Mouse (Mus musculus) ES-E14 (cell line): ENCODE results near the gene Alg14. TPM values are rescaled to one million over a fixed set of nuclear protein-coding genes. Genes with fewer than 3 reads are reported as not detected.

ENCODE experiments used
- DNase-seq: peaks from one replicate; pipeline ENCODE4 v3.0.0-alpha.2; 2013; ENCODE audit warnings: low read depth, low spot score
- H3K27ac ChIP-seq: 2 replicates; pipeline ENCODE4 v1.5.1; 2012; ENCODE audit warnings: low read depth, mild to moderate bottlenecking, low read length, moderate library complexity, mixed read lengths; ENCODE audit not compliant: poor library complexity, insufficient read depth, severe bottlenecking
- H3K36me3 ChIP-seq: 2 replicates; pipeline ENCODE4 v1.6.1; 2012; ENCODE audit warnings: mild to moderate bottlenecking, low read length, moderate library complexity, mixed read lengths; ENCODE audit not compliant: control insufficient read depth, poor library complexity, insufficient read depth, severe bottlenecking
- H3K4me1 ChIP-seq, 2 experiments: fragments of 150-350 bp in 1 of 2; sonication (generic) in 1 of 2; 2 replicates each; pipeline ENCODE4 v1.6.1; 2012; ENCODE audit warnings: low read length in 2 of 2, mild to moderate bottlenecking in 1 of 2, mixed read lengths in 1 of 2; ENCODE audit not compliant: control insufficient read depth in 2 of 2, insufficient read depth in 2 of 2, poor library complexity in 1 of 2
- H3K4me3 ChIP-seq, 2 experiments: fragments of 150-350 bp in 1 of 2; sonication (generic) in 1 of 2; 2 replicates each; pipeline ENCODE4 v1.5.1; 2012; ENCODE audit warnings: low read length in 2 of 2, low read depth in 1 of 2, mild to moderate bottlenecking in 1 of 2, mixed read lengths in 1 of 2; ENCODE audit not compliant: insufficient read depth in 1 of 2, poor library complexity in 1 of 2, severe bottlenecking in 1 of 2
- H3K9ac ChIP-seq: 2 replicates; pipeline ENCODE4 v1.6.1; 2012; ENCODE audit warnings: low read depth, mild to moderate bottlenecking, low read length, mixed read lengths; ENCODE audit not compliant: poor library complexity, insufficient read depth, severe bottlenecking
- H3K9me3 ChIP-seq: fragments of 150-350 bp; sonication (generic); 2 replicates; pipeline ENCODE4 v1.6.1; 2012; ENCODE audit warnings: low read depth, mild to moderate bottlenecking, low read length; ENCODE audit not compliant: control insufficient read depth, insufficient read depth
- CHD2 ChIP-seq: IDR thresholded peaks from 2 replicates; pipeline ENCODE4 v1.6.1; 2014; ENCODE audit warnings: mild to moderate bottlenecking, low read depth, low read length, inconsistent platforms
- HCFC1 ChIP-seq: IDR thresholded peaks from 2 replicates; pipeline ENCODE4 v1.6.1; 2012; ENCODE audit warnings: low read length, inconsistent platforms, borderline replicate concordance; ENCODE audit not compliant: insufficient read depth
- MAFK ChIP-seq: IDR thresholded peaks from 2 replicates; pipeline ENCODE4 v1.6.1; 2014; ENCODE audit warnings: mild to moderate bottlenecking, low read depth, low read length, inconsistent platforms; ENCODE audit not compliant: insufficient read depth
- ZC3H11A ChIP-seq: IDR thresholded peaks from 2 replicates; pipeline ENCODE4 v1.6.1; 2012; ENCODE audit warnings: low read depth, mild to moderate bottlenecking, inconsistent platforms, low read length, borderline replicate concordance
- ZNF384 ChIP-seq: IDR thresholded peaks from 2 replicates; pipeline ENCODE4 v1.6.1; 2012; ENCODE audit warnings: low read depth, low read length, inconsistent platforms
- in situ Hi-C, 2 experiments: fragments of 600-800 bp; cut with MboI; formaldehyde crosslinking; loops; one replicate each; pipeline ENCODE4 v1.15.1; 2025; ENCODE audit warnings: low sequenced_read_pairs in 2 of 2, inconsistent platforms in 1 of 2; ENCODE audit not compliant: unreplicated experiment in 2 of 2
- total RNA-seq: library from RNA; depleted of rRNA; stranded (reverse); fragments of 300-350 nt; gene quantifications from 2 replicates; pipeline ENCODE4 v1.2.3, GENCODE M21; 2012; rRNA removed

The Alg14 gene
- total RNA-seq, 1 experiment: 18.4 TPM

GRCm38 (mm10) chr3:121405101-121405500, 113.5 kb downstream of the Alg14 start:
- Histone ChIP-seq H3K9me3 (no peaks in the 10 kb centered on the region), H3K4me3 (no peak overlapping the region), H3K27ac (no peak overlapping the region), H3K4me1 (peaks cover 0 to 3% of the 10 kb centered on the region in 2 experiments; a peak in 2 of 4 replicates), H3K9ac (no peak overlapping the region), H3K36me3 (no peaks in the 10 kb centered on the region)
- in situ Hi-C loops: no loop called here
- TF ChIP-seq HCFC1 (no peak), MAFK (no peak), ZNF384 (no peak), ZC3H11A (no peak), CHD2 (no peak)
- DNase-seq: no peak

GRCm38 (mm10) chr3:121407417-121407816, 115.8 kb downstream of the Alg14 start:
- Histone ChIP-seq H3K9ac (no peak overlapping the region), H3K9me3 (no peaks in the 10 kb centered on the region), H3K4me3 (no peak overlapping the region), H3K4me1 (peaks cover 0 to 3% of the 10 kb centered on the region in 2 experiments; a peak in 2 of 4 replicates), H3K27ac (no peak overlapping the region), H3K36me3 (no peaks in the 10 kb centered on the region)
- no peak for TF ChIP-seq MAFK
- no peak for TF ChIP-seq ZNF384
- TF ChIP-seq CHD2: no peak
- no peak for TF ChIP-seq HCFC1
- TF ChIP-seq ZC3H11A: no peak
- in situ Hi-C loops: no loop called here
- no peak for DNase-seq

- TF ChIP-seq ZNF384 (no peak), ZC3H11A (no peak), MAFK (no peak), CHD2 (no peak), HCFC1 (no peak)
- Histone ChIP-seq H3K27ac (no peak overlapping the region), H3K4me1 (peaks cover 0 to 3% of the 10 kb centered on the region in 2 experiments; a peak in 2 of 4 replicates), H3K9ac (no peak overlapping the region), H3K4me3 (no peak overlapping the region), H3K9me3 (no peaks in the 10 kb centered on the region), H3K36me3 (no peaks in the 10 kb centered on the region)
- in situ Hi-C loops: no loop called here
- no peak for DNase-seq
Observed at GRCm38 (mm10) chr3:121408386-121408785, 116.8 kb downstream of the Alg14 start.

- in situ Hi-C loops: no loop called here
- no peaks in the 10 kb centered on the region for H3K4me1 ChIP-seq
- TF ChIP-seq ZC3H11A: no peak
- TF ChIP-seq MAFK: no peak
- TF ChIP-seq ZNF384: no peak
- no peak for TF ChIP-seq CHD2
- no peak for TF ChIP-seq HCFC1
- H3K4me3 ChIP-seq: no peak overlapping the region
- H3K27ac ChIP-seq: no peak overlapping the region
- no peak for DNase-seq
- H3K9ac ChIP-seq: no peak overlapping the region
- H3K9me3 ChIP-seq: no peaks in the 10 kb centered on the region
- H3K36me3 ChIP-seq: no peaks in the 10 kb centered on the region
Observed at GRCm38 (mm10) chr3:121411450-121411849, 119.9 kb downstream of the Alg14 start.

Other genes starting within 250 kb of the Alg14 start
- 3.7 and 4.0 TPM in 2 replicates for gene Rwdd3, start 120.1 kb upstream of the Alg14 start, total RNA-seq
- gene Tmem56, start 8.7 kb upstream of the Alg14 start, total RNA-seq: 0.26 and 0.67 TPM in 2 replicates
- 140 and 241 TPM in 2 replicates for gene Cnn3, start 134.7 kb downstream of the Alg14 start, total RNA-seq
- 1.5 and 2.3 TPM in 2 replicates for gene Slc44a3, start 240.6 kb downstream of the Alg14 start, total RNA-seq